Mouse (Mus musculus) heart, adult 2 months (tissue): ENCODE data around the gene Parva.

Experiments
- CTCF ChIP-seq: fragments of 200-600 bp; IDR thresholded peaks from 2 replicates; pipeline ENCODE4 v1.8.1; 2022; ENCODE audit warnings: antibody characterized with exemption, mild to moderate bottlenecking, moderate library complexity
- POLR2A ChIP-seq: fragments of 200-500 bp; IDR thresholded peaks from 2 replicates; pipeline ENCODE4 v1.6.1; 2011; ENCODE audit warnings: mild to moderate bottlenecking, low read depth, low read length, control low read depth; ENCODE audit not compliant: insufficient read depth

DNA sequence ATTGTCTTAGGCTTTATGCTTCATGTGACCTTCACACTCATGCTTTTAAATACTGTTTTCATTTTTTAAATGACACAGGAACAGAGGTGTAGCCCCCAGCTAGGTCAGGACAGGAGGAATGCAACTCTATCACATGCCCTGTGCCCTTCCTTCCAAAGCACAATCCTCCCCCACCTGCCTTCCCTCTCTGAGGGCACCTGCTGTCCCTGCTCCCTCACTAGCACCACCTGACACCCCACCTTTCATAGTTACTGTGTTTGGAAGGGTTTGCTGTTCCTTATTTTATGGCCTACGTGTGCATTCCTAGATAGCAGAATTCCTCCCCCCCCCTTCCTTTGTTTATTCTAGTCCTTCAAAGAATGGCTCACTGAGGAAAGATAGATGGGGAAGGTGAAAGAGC, 160.1 kb downstream of the Parva start:
- no peak for TF ChIP-seq CTCF
- TF ChIP-seq POLR2A, result no peak
